Mouse (Mus musculus) adrenal gland, postnatal 36 days (tissue): Measurements from ENCODE around the gene Gm12355. TPM values are rescaled to one million over a fixed set of nuclear protein-coding genes. Genes with fewer than 3 reads are reported as not detected.

Experiments
- DNase-seq, 2 experiments: peaks; one replicate each; pipeline ENCODE4 v3.0.0; 2021; ENCODE audit warnings: mixed read lengths in 1 of 2
- total RNA-seq, 2 experiments: library from RNA; stranded (reverse); gene quantifications; 2 replicates each; pipeline ENCODE4 v1.2.3; 2021

Gm12355 gene
- total RNA-seq, 2 experiments from 2014 or later = 13.9 to 15.3 TPM

DNA sequence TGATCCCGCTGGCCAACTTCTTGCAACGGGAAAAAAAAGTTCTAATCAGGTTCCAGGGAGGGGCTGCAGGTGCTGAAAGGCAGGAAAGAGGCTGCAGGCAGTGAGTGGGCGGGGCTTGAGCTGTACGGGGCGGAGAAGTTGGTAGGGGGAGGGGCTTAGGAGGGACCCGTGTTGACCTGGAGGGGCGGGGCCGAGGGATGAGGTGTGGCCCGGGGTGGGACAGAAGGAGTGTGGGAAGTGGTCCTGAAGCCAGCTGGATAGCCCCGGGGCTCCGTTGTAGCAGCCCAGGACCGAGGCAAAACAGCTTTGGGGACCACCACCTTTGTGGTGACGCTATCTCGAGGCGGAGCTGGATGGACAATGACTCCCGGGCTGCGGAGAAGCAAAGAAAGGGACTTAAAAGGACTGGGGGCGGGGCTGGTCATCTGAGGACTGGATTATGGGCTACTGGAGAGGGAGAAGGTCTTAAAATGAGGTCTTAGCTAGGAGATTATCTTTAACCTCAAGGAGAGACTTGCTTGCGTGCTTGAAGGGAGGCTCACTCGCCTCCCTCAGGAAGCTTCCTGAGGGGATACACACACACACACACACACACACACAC lies 23.3 kb downstream of the Gm12355 start:
- DNase-seq = no peak

DNA sequence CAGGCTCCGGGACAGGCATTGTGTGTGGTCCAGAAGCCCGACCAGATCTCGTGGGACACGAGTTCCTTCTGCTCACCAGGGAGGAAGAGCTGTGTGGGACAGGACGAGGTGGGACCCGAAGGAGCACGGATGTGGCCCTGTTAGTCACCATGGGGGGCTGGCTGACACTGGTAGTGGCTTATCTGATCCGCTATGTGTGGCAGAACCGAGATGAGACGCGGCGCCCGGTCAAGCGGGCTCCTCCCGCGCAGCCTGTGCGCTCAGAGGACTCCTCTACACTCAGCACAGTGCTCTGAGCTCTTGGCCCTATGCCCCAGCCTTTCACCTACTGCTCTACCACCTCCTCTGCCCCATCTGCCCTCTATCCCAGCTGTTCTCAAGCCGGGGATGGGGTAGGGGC lies 26.2 kb downstream of the Gm12355 start:
- no peak for DNase-seq

DNA sequence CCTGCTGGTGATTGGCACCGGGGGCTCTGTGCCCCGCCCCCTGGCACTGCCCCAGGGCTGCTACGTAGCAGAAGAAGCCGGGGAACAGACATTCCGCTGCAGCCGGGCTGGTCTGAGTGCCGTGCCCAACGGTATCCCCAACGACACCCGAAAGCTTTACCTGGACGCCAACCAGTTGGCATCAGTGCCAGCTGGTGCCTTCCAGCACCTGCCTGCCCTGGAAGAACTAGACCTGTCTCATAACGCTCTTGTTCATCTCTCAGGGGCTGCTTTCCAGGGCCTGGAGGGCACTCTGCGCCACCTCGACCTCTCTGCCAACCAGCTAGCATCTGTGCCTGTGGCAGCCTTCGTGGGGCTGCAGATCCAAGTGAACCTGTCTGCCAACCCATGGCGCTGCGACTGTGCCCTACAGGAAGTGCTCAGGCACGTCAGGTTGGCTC lies 26.6 kb downstream of the Gm12355 start:
- DNase-seq = no peak

DNA sequence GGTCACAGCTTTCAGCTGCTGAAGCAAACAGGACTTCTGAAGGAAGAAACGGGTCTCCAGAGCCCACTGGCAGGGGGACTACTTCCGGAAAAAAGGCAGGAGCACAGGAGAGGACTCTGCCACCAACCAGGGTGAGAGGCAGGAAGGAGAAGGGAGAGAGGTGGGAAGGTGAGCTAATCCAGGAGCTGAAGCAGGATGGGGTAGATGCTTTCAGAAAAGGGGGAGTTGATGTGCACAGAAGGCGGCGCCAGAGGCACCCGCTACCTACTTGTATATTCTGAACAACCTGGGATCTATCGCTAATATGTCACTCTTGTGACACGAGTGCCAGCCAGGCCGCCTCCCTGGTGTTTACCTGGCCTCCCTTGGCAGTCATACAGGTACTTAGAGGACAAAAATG lies 27.5 kb downstream of the Gm12355 start, which contains the start of gene Lrrc3c:
TSS of gene Lrrc3c (plus strand) at position 301 of the 400 bp plus-strand sequence.
- DNase-seq = no peak

DNA sequence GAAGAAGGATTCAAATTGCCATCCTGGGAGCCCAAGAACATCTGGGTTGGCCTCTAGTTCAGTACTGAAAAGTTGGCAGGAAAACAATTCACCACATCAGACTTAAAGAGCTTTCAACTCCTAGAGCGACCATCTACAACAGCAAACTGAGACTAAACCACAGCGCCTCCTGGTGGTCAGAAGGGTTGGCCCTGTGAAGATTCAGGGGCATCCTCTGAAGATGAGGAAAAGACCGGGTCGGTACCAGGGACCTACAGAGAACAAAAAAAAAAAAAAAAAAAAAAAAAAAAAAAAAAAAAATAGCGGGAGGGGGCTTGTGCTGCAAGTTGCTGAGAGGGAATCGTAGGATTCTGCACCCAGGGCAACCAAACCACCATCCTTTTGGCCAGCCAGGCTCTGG lies 28.1 kb downstream of the Gm12355 start:
- peak; percentile 74 to 76 for DNase-seq

DNA sequence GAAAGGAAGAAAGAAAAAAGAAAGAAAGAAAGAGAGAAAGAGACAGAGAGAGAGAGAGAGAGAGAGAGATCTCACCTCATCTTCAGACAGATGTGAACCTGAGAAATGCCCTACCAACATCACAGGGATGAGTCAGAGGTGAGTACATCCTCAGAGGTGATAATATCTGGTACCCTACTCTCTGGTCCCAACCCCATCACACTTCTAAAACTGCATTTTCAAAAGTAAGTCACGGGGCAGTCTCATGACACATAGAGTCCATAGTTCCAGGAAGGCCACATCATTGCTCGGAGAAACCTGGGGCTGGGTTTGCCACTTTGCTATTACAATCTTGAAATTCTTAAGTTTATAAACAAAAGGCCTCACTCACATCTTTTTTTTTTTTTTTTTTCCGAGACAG lies 29.5 kb downstream of the Gm12355 start:
- DNase-seq = no peak

DNA sequence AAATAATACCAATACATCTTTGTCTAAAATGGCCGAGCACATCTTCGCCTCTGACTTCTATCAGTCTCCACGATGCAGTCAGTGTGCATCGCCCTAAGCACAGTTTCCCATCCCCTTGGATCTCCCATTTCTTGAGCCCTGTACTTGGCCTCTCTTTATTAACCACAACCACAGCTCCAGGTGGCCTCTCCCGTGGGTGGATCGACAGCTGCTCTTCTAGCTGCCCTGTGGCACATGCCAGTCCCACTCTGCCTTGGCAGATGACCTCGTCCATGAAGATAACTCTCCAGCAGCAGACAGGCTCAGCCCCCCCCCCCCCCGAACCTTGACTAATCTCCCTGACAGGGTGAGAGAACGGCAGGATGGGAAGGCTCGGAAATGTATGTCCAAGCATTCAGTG lies 30.0 kb downstream of the Gm12355 start:
- no peak for DNase-seq

DNA sequence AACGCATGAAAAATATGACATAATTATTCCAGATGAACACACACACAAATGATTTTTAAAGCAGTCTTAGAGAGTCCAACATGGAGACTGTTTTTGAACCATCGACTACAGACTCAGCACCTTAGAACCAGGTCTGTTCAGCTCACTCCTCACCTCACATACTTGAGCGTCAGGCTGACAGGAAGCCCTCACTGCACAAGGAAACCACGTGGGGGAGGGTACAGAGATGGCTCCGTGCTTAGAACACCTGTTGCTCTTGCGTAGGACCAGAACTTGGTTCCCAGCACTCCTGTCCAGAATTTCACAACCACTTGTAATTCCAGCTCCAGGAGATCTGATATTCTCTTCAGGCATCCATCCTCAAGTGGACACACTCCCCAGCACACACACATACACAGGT lies 30.4 kb downstream of the Gm12355 start:
- DNase-seq = no peak

DNA sequence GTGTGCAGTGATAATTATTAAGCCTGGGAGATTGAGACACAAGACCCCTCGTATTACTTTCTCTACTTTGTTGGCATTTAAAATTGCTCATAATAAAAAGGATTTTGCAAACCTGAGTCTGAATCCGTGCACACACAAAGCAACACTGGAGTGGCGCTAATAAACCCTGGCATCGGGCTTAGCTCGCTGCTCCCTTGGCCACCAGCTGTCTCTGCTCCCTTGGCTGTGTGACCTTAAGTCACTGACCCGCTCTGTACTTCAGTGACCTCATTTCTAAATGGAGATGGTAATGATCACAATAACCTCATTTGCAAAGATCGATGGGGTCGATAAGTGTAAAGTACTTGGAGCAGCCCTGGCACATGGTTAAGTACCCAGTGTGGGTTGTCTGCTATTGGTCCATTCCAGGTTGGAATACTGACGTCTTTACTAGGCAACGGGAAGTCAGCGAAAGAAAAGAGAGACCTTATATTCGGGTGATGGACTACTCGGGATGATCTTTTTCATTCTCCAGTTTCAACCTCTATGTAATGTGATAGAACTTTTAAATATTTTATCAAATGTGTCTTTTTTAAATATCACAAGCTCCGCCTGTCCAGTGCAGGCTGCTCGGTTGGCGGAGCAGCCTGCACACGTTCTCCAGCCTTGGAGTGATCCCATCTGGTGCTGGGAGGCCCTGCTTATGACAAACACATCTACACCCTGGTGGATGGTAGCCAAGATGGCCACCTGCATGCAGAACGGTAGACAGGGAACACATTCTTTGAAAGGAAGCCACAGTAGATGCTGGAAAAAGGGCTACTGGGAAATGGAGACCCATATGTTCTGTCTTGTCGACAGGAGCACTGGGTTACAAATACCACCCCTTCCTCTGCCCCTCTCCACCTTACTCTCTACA lies 34.7 kb downstream of the Gm12355 start:
- no peak for DNase-seq

DNA sequence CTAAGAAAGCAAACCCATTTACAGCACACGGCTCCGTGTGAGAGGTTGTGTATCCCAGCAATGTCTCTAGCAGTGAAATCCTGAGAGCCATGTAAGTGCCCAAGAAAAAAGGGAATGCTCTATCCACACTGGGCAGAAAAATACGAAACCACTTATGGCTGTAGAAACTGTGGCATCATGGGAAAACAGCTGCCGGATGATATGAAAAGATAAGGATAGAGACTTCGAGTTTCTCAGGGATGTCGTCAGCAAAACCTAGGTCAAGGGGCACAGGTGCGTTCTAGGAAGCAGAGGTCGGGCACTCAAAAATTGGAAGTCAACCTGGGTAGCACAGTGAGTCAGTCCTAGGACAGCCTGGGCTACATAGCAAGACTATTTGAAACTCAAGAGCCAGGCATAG lies 36.2 kb downstream of the Gm12355 start:
- DNase-seq = no peak

DNA sequence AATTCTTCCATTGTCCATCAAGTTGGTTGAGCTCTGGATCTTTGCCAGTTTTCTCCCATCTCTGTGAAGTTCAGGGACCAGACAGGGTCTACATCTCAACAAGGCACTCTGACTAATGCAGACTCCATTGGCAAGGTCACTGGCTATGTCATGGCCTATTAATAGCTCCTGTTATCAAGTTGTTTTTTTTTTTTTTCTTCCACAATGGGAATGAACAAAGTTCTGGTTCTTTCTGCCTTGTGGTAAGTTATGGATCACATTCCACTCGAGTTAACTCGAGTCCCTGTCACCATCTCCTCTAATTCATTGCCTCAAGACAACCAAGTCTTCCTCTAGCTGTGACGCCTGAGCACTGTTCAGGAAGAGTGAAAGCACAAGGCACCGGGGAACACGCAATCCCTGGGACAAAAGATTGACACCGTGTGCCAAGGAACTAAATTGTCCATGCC lies 36.6 kb downstream of the Gm12355 start:
- peak; percentile 52 to 65 for DNase-seq

DNA sequence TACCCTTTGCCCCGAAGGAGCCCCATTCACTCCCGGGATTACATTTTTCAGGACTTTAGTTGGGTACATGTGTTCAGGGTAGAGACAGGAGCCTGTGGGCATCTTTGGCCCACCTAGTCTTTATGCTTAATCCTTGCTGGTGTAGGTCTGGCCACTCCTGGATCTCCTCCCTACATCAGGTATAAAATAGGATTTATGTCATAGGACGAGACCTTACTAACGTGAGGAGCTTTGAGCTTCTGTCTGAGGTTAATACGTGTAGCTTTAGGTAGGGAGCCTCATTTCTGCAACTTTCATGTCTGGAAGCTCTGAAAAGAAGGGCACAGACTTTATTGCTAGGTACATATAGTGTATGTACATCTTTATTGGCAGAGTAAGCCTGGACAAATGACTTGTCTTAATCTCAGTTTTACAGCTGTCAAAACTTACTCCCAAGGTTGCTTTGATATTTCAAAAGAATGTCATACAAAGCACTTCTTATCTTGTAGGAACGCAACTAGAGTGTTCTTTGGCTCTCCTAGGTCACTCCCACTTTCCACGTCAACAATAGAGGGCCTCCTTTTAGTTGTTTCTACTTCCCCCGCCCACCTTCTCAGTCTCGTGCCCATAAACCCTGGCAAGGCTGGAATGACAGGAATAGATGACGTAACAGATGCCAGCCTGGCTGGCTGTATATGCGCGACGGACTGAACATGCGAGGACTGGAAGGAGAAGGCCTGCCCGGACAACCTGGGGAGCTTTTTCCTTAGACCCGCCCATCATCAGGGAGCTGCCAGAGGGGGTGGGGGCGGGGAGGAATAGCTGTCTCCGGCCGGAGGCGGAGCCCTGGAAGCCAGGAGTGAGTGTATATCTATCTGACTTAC lies 37.5 kb downstream of the Gm12355 start:
- peak; percentile 84 to 89 for DNase-seq

DNA sequence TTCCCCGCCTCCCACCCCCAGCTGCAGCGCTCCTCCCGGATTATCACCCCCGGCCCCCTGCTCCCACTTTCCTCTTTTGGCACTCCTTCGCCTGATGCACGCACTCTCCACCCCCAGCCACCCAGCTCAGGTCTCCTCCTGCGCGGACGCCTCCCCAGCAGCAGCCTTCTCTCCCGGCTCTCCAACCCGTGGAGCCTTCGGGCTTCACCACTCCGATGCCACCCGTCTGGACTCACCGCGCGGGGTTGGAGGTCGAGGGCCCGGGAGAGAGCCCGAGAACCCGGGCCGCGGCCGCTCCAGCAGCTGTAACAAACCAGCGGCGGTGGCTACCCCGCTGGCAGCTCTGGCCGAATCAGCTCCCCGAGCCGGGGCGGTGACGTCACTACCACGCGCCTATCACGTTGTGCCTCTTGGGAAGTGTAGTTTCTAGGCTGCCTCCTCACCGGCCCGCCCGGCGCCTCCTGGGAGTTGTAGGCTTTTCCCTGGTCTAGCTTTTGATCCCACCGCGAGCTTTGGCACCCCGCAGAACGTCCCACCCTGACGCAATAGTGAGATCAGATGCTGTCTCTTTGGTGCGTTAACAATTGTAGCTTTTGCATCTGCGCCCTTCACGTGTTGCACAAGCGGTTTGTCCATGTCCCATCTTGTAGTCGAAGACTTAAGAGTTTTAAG lies 38.4 kb downstream of the Gm12355 start, which contains the start of gene Ormdl3:
TSS of gene Ormdl3 (minus strand) at position 477 of the 672 bp plus-strand sequence.
- DNase-seq = peak; percentile 99

DNA sequence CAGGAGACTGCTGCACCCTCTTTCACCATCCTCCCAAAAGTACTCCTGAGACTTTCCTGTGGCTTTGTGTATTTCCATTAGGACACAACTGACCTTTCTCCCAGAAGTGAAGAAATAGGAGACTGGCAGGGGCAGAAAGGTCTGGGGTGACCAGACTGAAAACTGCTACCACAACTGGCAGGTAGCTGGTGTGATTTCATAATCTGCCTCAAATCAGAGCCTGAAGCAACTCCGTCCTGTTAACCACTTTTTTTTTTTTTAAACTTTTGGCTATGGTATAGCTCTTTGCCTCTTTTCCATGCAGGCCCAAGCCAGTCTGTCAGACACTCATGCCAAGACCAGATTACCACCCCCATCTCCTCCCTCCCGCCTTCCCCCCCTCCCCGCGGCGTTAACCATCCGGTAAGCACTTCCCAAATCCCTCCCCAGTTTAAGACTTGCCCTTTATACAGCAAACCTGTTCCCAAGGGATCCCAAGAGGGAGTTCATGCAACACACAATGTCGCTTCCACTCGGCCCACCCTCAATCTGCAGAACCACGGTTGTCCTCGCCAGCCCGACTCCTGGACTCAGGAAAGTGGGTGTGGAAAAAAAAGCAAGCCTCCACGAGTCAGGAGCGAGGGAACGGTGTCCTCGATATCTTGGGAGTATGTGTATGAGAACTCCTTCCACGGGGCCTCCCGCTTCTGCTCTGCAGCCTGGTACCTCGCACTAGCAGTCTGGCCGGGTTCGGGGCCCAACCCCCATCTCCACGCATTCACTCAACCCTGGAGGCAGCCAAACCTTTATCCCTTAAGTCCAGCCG lies 39.2 kb downstream of the Gm12355 start:
- DNase-seq = peak in 1 of 2 experiments; percentile 32

DNA sequence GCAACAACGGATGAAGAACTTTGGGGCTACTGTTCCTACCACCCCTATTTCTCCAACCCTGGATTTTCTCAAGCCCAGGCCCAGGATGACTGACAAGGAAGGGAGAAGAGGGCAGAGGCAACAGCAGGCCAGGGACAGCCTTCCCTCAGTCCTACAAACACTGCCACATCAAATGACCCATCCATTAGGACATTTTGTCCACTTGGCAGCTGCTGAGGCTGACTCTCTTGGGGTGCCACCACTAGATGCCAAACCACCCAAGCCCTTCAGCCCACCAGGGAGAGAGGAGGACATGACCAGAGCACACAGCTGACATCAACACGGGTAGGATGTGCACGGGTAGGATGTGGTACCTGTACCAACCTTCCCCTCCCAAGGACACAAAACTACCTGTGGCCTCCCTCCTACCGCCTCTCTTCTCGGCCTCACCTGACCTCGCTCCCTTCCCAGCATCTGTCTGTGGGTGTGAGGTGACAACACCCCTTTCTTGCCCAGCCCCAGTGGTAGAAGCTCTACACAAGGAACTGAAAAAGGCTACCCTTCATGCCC lies 40.8 kb downstream of the Gm12355 start:
- no peak for DNase-seq

DNA sequence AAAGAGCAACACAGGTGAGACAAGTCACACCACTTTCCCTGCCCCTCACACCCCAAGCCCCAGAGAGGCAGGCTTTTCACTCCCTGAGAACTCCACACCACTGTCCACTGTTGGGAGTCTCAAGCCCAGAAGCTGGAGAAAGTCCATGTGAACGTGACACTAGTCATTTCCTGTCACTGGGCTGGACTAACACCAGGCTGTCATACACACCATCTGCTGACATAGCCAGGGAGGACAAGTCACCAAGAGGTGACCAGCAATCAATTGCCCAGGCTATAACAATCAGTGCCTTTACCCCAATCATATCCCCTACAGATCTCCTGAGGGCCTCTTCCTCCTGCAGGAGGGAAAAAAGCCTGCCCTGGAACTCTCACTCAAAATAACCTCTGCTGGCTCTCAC lies 41.3 kb downstream of the Gm12355 start:
- no peak for DNase-seq

DNA sequence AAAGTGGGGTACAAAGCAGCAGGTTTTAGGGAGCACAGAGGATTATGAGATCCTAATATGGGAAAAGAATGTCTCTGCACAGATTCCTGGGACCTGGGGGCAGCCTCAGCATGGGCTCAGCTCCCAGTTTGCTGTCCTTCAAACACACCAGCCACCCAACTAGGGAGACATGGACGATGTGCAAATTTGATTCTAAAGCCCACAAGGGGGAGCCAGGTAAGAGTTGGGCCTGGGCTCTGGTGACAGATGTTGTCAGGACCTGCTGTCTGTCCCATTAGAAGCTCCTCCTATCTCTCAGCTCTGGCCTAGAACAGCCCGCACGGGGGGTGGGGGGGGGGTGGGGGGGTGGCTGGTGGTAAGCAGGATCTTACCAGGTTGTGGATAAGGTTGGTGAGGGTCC lies 41.9 kb downstream of the Gm12355 start:
- no peak for DNase-seq

DNA sequence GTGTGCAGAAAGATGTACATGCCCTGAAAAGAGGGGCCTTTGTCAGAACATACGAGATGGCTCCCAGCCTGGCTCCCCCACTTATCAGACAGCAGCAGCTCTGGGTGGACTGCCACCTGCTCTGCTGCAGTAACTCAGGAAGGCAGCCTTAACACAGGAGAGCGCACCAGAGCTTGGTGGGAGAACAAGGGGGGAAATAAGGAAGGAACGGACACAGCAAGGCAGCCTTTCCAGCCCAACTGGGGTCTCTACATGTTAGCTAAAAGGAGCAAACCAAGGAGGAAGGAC lies 42.3 kb downstream of the Gm12355 start:
- DNase-seq = no peak

DNA sequence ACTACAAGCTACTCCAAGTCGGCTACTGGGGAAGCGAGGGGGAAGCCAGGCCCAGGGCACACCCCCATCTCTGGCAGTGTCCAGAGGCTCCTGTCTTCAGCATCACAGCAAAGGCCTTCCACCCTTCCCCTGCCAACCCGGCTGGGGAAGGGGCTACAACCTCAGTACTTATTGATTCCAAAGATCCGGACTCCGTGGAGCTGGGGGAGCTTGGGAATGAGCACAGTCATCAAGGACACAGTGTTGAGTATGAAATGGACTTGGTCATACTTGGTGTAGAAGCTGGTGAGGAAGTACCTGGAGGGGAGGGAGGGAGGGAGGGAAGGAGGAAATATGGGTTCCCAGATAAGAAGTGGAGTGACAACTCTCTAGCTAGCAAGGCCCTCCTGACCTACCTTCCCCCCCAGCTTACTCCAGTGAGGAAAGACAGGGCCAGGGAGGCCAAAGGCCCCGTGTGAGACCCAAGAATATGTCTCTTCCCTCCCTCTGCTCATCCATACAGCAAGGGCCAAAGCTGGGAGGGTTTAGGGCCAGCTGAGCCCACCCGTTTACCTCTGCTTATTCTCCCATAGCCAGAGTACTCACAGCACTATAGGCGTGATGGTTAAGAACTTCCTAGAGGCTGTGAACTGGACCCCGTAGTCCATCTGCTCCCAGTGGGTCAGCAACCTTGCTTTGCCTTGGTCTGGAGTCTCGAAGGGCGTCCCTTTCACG lies 42.8 kb downstream of the Gm12355 start:
- DNase-seq = no peak

DNA sequence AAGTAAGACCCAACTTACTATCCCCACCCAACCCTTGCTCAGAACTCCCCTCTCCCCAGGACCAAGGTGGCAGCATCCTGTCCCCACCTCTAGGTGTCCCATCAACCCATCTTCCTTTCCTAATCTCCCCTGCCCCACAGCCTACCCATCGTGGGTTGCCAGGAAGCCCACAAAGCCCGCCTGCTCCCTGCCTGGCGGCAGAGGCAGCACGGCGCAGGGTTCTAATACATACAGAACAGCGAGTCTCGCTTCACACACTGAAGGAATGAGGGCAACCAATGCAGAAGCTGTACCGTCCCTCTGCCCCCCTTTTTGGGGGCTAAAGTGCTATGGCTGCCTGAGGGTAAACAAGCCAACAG lies 43.5 kb downstream of the Gm12355 start:
- DNase-seq = no peak
